Mouse (Mus musculus): ENCODE results near the gene Lsm12.

- TF ChIP-seq POLR2A (IDR thresholded peaks at IDR 0.05; ENCODE audit: low read depth, low read length) (no peak), MAFK (IDR thresholded peaks at IDR 0.05; ENCODE audit: insufficient replicate concordance, low read length) (no peak), ELF1 (IDR thresholded peaks at IDR 0.05; ENCODE audit: low read depth, low read length) (no peak), CTCF (conservative IDR thresholded peaks at IDR 0.05 in 1 of 2, IDR thresholded peaks at IDR 0.05 in 1 of 2; ENCODE audit: low read depth in 2 of 2, low read length in 2 of 2) (no peak), CHD2 (IDR thresholded peaks at IDR 0.05; ENCODE audit: low read length) (no peak), CHD1 (IDR thresholded peaks at IDR 0.05; ENCODE audit: low read depth, low read length) (no peak), HCFC1 (IDR thresholded peaks at IDR 0.05; ENCODE audit: low read depth, low read length) (no peak), NRF1 (IDR thresholded peaks at IDR 0.05; ENCODE audit: low read depth, low read length) (no peak), POLR2AphosphoS2 (IDR thresholded peaks at IDR 0.05; ENCODE audit: low read depth, low read length) (no peak), KAT2A (IDR thresholded peaks at IDR 0.05; ENCODE audit: insufficient replicate concordance, low read length) (no peak)
Measured at GRCm38 (mm10) chr11:102206481-102206880, 21.4 kb upstream of the Lsm12 start.
